Mouse (Mus musculus) midbrain, embryonic 10.5 days (tissue): ENCODE data around the gene Usp3. TPM values are rescaled to one million over a fixed set of nuclear protein-coding genes. Genes with fewer than 3 reads are reported as not detected.

Source experiments
- DNase-seq: peaks from one replicate; pipeline ENCODE4 v3.0.0-alpha.2; 2017; ENCODE audit warnings: low spot score
- H3K27ac ChIP-seq: fragments of 300-500 bp; sonication (generic); replicated peaks from 2 replicates; pipeline ENCODE4 v1.5.1; 2016; ENCODE audit warnings: mild to moderate bottlenecking
- H3K27me3 ChIP-seq: fragments of 300-500 bp; sonication (generic); 2 replicates; pipeline ENCODE4 v1.6.1; 2016; ENCODE audit warnings: low read depth, mild to moderate bottlenecking; ENCODE audit not compliant: poor library complexity, severe bottlenecking
- H3K36me3 ChIP-seq: fragments of 300-500 bp; sonication (generic); 2 replicates; pipeline ENCODE4 v1.6.1; 2016; ENCODE audit warnings: mild to moderate bottlenecking, moderate library complexity
- H3K4me1 ChIP-seq: fragments of 300-500 bp; sonication (generic); 2 replicates; pipeline ENCODE4 v1.6.1; 2016
- H3K4me3 ChIP-seq: fragments of 300-500 bp; sonication (generic); 2 replicates; pipeline ENCODE4 v1.5.1; 2016; ENCODE audit warnings: mild to moderate bottlenecking, moderate library complexity
- H3K9me3 ChIP-seq: fragments of 300-500 bp; sonication (generic); replicated peaks from 2 replicates; pipeline ENCODE4 v1.6.1; 2016; ENCODE audit warnings: mild to moderate bottlenecking
- WGBS: fragments of 180-500 bp; shearing (Covaris S2); methylation state at CpG from one replicate; pipeline ENCODE4 v1.1.7; 2016; 5-methylcytosine and 5-hydroxymethylcytosine counted together
- polyA plus RNA-seq: library from polyadenylated mRNA; unstranded; fragments of >200 nt; fragmentation: Nextera tagmentation; extraction: Ambion mirVana; gene quantifications from 2 replicates; pipeline ENCODE4 v1.2.1, GENCODE M21; 2016

Gene Usp3
- polyA plus RNA-seq, 1 experiment from 2014 or later: 88.1 TPM

DNA sequence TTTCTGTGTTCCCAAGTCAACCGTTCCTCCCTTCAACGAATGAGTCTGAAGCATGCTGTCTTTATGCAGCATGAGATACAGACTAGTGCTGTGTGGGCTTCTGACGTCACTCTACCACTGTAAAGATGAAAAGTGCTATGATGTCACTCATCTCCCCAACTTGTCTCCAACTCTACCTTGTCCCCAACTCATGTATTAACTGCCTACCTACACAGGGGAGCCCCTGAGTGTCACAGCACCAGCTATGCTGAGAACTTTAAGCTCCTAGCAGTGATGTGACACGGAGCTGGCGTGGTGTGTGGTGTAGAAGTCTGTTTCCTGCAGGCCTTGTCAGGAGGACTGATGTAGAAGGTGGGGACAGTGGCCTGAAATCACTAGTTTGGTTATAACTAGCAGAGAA lies 5.7 kb upstream of the Usp3 start:
- DNase-seq: no peak
- WGBS: 46% methylated on average over 5 of the region's 5 CpGs
- Histone ChIP-seq H3K27ac (no peak overlapping the region), H3K4me3 (no peak overlapping the region), H3K4me1 (peaks cover 45% of the 10 kb centered on the region), H3K36me3 (no peaks in the 10 kb centered on the region), H3K9me3 (no peaks in the 10 kb centered on the region), H3K27me3 (peaks cover 31% of the 10 kb centered on the region)

DNA sequence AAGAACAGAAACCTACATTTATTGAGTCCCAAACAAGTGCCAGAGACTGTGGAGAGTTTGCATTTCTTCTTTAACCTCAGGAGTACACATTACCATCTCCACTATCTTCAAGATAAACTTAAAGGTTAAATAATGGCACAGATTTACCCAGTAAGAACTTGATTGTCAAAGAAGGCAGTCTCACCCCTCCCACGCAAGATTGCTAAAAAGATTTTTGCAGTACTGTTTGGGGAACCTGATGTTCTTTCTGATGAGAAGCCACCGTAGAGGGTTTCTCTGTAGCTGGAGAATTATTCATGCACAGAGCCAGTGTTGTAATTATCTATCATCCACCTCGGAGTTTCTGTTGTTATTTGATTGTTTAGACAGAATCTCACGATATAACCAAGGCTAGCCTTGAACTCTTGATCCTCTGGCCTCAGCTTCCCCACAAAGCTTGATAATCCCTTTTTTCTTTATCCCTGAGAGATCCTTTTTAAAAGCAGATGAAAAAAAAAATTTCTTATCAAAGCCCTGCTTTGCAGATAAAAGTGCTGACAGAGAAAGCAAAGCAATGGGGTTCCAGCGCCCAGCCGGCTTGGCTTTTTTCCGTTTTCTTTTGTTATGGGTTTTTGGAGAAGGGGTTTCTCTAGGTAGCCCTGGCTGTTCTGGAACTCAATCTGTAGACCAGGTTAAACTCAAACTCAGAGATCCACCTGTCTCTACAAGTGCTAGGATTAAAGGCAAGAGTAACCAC lies 4.7 kb upstream of the Usp3 start:
- peaks cover 33% of the 10 kb centered on the region for H3K27me3 ChIP-seq
- no peak overlapping the region for H3K4me3 ChIP-seq
- no peaks in the 10 kb centered on the region for H3K9me3 ChIP-seq
- 15% methylated on average over 7 of the region's 7 CpGs for WGBS
- H3K36me3 ChIP-seq: no peaks in the 10 kb centered on the region
- peaks cover 51% of the 10 kb centered on the region for H3K4me1 ChIP-seq
- no peak overlapping the region for H3K27ac ChIP-seq
- no peak for DNase-seq

DNA sequence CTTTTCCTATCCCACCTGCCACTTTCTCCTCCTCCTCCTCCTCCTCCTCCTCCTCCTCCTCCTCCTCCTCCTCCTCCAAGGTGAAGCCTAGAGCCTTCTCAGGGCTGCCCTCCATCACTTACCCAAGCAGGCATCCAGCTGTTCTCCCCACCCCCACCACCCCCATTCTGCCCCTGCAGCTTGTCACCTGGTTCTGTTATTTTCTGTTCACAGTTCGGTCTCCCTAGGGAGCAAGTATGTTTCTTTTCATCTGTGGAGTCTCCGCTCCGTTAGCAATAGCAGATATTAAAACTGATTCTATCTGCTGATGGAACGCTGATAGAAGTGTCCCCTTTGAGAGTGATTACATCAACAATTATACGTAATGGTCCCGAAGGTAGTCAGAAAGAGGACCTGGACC lies 4.1 kb upstream of the Usp3 start:
- H3K36me3 ChIP-seq: no peaks in the 10 kb centered on the region
- peaks cover 51% of the 10 kb centered on the region for H3K4me1 ChIP-seq
- no peak overlapping the region for H3K4me3 ChIP-seq
- H3K27me3 ChIP-seq: peaks cover 33% of the 10 kb centered on the region
- 22% methylated on average over 6 of the region's 6 CpGs for WGBS
- no peaks in the 10 kb centered on the region for H3K9me3 ChIP-seq
- no peak overlapping the region for H3K27ac ChIP-seq
- DNase-seq: no peak

DNA sequence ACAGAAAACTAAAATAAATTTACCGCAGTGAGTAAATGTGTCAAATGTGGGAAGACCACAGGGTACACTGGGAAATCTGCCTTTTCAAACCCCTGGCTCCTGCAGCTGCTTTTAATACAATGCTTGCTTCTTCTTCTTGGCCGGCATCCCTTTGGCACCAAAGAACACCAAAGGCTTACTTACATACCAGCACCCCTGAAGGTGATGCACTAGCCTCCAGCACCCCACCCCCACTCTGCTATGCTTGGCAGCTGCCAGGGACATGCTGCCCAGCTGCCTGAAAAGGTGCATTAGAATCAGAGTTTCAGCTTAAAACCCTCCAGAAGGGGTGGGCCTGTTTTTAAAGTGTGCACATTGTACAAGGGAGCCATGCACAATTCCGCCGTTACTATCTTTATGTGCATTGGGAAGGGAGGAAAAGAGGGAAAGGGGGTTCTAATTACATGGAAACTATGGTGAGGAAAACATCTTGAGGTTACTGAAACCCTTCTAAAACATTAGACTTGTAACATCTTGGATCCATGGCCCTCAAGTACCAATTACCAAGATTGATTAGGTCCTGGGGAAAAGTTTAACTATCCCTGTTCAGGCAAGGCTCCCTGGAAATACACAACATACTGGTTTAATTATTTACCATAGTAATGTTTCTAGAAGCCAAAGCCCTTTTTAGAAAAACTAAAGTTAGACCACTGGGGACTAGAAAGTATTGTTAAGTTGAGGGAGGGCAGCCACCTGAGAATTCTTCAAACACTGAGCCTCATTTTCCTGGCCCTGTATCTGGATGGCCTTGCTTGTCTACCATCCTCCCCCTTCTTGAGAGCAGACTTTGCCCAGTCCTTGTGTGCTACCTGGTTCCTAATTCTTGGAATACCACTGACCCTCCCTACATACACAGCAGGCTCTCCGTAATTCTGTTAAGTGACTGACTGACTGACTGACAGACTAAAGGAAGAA lies 3.1 kb upstream of the Usp3 start:
- H3K36me3 ChIP-seq: no peaks in the 10 kb centered on the region
- no peaks in the 10 kb centered on the region for H3K9me3 ChIP-seq
- H3K27ac ChIP-seq: no peak overlapping the region
- peaks cover 58% of the 10 kb centered on the region for H3K4me1 ChIP-seq
- no peak for DNase-seq
- peaks cover 33% of the 10 kb centered on the region for H3K27me3 ChIP-seq
- 56% methylated on average over 5 of the region's 5 CpGs for WGBS
- no peak overlapping the region for H3K4me3 ChIP-seq

DNA sequence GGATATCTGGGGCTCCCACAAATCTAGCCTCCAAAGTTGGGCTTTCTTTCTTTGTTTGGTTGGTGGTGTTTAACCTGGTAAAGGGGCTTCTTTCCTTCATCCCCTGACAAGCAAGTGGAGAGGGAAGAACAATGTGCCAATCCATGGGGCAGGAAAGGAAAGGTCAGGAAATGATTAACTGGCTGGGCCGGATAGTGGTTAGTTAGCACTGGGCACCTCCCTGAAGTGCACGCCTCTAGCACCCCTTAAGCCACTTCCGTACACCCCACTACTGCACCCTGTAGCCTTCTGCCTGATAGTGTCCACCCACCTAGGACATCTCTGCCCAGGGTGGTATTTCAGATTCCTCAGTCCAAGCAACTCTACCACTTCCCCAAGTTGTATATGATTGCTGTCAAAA lies 1.1 kb upstream of the Usp3 start:
- H3K4me3 ChIP-seq: 0 out of 2 replicates have a peak overlapping the region, but pooled peaks have one; percentile 98
- WGBS: 78% methylated on average over 3 of the region's 3 CpGs
- DNase-seq: no peak

DNA sequence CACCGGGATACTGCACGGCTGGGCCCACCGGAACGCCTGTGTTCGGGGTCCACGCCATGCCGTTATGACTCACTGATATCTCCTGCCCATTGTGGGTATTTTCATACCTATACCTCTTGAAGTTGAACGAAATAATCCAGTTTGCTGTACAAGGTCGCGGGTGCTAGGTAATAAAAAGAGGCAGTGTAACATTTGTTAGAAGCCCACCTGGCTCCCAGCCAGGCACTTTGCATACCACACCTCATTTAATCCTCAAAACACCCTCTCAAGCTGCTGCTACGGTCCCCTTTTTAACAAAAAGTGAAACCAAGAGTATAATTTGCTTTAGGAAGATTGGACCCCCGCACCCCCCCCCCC lies 649 bp upstream of the Usp3 start:
- H3K27me3 ChIP-seq: peaks cover 33% of the 10 kb centered on the region
- peak overlapping the region; percentile 99; the same call in 1 of the 2 replicates for H3K27ac ChIP-seq
- DNase-seq: no peak
- no peaks in the 10 kb centered on the region for H3K9me3 ChIP-seq
- H3K4me3 ChIP-seq: peak overlapping the region; percentile 98
- peaks cover 64% of the 10 kb centered on the region for H3K4me1 ChIP-seq
- H3K36me3 ChIP-seq: no peaks in the 10 kb centered on the region
- WGBS: 14% methylated on average over 12 of the region's 12 CpGs

More for the DNA sequence above, 1.1 kb upstream of the Usp3 start:
- H3K36me3 ChIP-seq: no peaks in the 10 kb centered on the region
- peaks cover 33% of the 10 kb centered on the region for H3K27me3 ChIP-seq
- no peak overlapping the region for H3K27ac ChIP-seq
- H3K9me3 ChIP-seq: no peaks in the 10 kb centered on the region
- peaks cover 65% of the 10 kb centered on the region for H3K4me1 ChIP-seq

DNA sequence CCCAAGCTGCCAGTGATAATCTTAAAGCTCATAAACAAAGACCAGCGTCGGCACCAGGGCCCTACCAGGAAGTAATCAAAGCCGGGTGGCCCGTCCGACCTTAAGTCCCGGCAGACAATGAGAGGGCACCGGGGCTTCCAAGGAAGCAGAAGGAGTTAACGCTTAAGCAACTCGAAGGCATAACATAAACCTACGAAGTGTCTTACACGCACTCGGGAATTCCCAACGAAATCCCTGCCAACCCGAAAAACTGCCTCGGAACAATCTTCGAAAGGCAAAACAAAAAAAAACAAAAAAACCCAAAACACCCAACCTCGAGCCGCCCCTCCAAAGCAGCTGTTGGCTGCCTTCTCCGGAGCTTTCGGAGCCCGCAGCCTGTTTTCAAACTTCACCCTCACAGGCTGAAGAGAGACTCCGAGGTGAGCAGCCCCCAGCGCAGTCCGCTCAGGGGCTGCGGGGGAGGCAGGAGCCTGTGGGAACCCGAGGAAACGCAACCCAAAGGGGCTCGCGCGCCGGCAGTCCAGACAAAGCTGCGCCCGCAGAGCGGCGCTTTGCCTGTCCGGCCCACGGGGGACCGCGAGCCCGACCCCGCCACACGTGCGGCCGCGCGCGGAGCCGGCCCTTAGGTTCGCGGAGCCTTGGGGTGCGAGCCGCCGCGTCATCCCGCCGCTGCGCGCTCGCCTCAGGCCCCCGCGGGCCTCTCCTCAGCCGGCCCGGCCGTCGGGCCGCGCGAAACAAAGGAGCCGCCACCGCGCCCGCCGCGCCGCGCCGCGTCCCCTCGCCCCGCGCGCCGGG lies 894 bp downstream of the Usp3 start:
- WGBS: under 1% methylated on average over 80 of the region's 83 CpGs
- H3K27me3 ChIP-seq: peaks cover 30% of the 10 kb centered on the region
- peak overlapping the region; percentile 99 for H3K27ac ChIP-seq
- H3K9me3 ChIP-seq: no peaks in the 10 kb centered on the region
- H3K4me1 ChIP-seq: peaks cover 59% of the 10 kb centered on the region
- peak; percentile 65 for DNase-seq
- H3K4me3 ChIP-seq: peak overlapping the region; percentile 98
- H3K36me3 ChIP-seq: no peaks in the 10 kb centered on the region

DNA sequence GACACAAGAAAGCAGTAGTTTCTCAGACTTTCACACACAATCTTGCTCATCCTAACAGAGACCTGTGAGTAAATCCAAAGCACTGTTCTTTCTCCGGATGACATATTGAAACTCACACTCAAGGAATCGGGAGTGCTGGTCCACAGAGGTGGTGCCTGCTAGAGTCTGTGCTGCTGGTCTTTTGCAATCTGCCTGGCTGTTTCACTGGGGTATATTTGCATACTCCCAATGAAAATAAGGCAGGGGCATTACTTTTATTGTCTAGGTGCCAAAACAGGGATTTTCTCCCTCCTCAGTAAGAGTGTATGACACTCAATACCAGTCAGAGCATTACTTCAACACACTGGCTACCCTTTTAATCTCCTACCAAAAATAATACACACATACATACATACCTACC lies 2.9 kb downstream of the Usp3 start:
- DNase-seq: no peak
- Histone ChIP-seq H3K27ac (no peak overlapping the region), H3K4me3 (0 out of 2 replicates have a peak overlapping the region, but pooled peaks have one; percentile 22), H3K27me3 (peaks cover 16% of the 10 kb centered on the region), H3K4me1 (peaks cover 55% of the 10 kb centered on the region), H3K36me3 (no peaks in the 10 kb centered on the region), H3K9me3 (no peaks in the 10 kb centered on the region)
- WGBS: 73% methylated on average over 2 of the region's 2 CpGs

DNA sequence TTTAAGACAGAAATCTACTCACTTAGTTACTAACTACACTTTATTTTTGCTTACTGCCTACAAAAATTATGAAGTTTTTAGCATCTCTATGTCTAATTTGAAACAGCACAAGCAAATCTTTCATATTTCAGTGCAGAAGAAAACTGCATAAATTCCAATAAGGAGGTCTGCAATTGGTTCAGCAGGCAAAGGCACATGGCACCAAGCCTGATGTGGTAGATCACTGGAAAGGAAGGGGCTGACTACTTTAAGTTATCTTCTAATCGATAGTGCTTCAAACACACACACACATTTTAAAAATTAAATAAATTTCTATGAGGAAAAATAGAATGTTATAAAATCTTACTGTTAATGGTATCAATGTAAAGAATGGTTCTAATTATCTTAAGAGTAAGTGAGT lies 5.9 kb downstream of the Usp3 start:
- peaks cover 10% of the 10 kb centered on the region for H3K36me3 ChIP-seq
- H3K27ac ChIP-seq: no peak overlapping the region
- 91% methylated on average over 1 of the region's 1 CpGs for WGBS
- no peaks in the 10 kb centered on the region for H3K27me3 ChIP-seq
- no peak for DNase-seq
- H3K9me3 ChIP-seq: no peaks in the 10 kb centered on the region
- no peak overlapping the region for H3K4me3 ChIP-seq
- peaks cover 45% of the 10 kb centered on the region for H3K4me1 ChIP-seq

DNA sequence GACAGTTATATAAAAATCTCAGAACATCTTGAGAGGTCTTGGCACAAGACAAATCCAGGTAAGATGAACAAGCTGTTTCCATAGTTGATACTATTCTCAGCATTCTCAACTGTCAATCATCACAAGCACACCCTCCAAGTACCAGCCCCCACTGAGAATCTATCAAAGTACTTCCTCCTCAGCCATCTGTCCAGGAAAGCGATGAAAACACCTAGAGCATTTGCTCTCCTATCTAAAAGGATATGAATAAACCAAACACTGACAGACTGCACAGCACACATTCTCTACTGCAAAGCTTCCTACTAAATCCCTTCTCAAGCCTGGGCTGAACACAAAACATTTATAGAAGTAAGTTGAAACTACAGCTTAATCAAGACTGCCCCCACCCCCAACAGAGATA lies 6.4 kb downstream of the Usp3 start:
- no peak for DNase-seq
- H3K9me3 ChIP-seq: no peaks in the 10 kb centered on the region
- H3K4me1 ChIP-seq: peaks cover 43% of the 10 kb centered on the region
- H3K27ac ChIP-seq: no peak overlapping the region
- H3K27me3 ChIP-seq: no peaks in the 10 kb centered on the region
- WGBS: 73% methylated on average over 1 of the region's 1 CpGs
- H3K36me3 ChIP-seq: peaks cover 10% of the 10 kb centered on the region
- no peak overlapping the region for H3K4me3 ChIP-seq

DNA sequence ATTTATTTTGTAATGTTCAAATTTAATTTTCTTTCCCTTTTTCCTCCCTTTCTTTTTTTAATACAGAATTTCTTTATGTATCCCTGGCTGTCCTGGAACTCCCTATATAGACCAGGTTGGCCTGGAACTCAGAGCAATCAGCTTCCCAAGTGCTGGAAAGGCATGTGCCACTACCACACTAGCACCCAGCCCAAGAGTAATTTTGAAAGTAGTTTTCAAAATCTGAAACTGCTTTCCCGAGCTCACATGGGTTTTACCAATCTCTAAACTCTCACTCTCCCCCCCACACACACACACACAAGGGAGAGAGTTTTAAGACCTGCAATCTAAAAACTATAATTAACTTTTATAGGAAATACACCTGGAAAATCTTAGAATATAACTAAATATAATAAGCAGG lies 7.8 kb downstream of the Usp3 start:
- no peak for DNase-seq
- Histone ChIP-seq H3K36me3 (peaks cover 10% of the 10 kb centered on the region), H3K27ac (no peak overlapping the region), H3K4me3 (no peak overlapping the region), H3K27me3 (no peaks in the 10 kb centered on the region), H3K4me1 (peaks cover 29% of the 10 kb centered on the region), H3K9me3 (no peaks in the 10 kb centered on the region)
- 68% methylated on average over 1 of the region's 1 CpGs for WGBS

DNA sequence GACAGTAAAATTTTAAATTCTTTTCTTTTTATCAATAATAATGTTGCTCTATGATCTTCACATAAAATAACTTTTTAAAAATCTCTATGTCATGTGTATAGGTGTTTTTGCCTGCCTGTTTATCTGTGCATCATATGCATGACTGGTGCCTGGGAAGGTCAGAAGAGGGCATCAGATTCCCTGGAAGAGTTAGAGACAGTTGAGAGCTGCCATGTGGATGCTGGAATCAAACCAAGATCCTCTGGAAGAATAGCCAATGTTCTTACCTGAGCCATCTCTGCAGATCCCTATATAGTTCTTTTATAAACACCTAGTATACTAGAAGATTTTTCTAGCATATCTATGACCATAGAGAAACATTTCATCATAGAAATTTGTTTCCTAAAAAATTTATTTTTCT lies 8.8 kb downstream of the Usp3 start:
- no peak for DNase-seq
- no peak overlapping the region for H3K27ac ChIP-seq

More for the DNA sequence above, 8.8 kb downstream of the Usp3 start:
- Histone ChIP-seq H3K27me3 (no peaks in the 10 kb centered on the region), H3K4me3 (no peak overlapping the region), H3K9me3 (no peaks in the 10 kb centered on the region), H3K36me3 (peaks cover 16% of the 10 kb centered on the region), H3K4me1 (peaks cover 22% of the 10 kb centered on the region)
